Mouse (Mus musculus) CD8-positive naive resting alpha-beta T cell, adult 2 months (primary cell): ENCODE data around the gene Cfl1.

Source experiments
- DNase-seq, 2 experiments: peaks; one replicate each; pipeline ENCODE4 v3.0.0; 2022; ENCODE audit warnings: low read depth in 2 of 2, low spot score in 2 of 2

Cfl1 gene

DNA sequence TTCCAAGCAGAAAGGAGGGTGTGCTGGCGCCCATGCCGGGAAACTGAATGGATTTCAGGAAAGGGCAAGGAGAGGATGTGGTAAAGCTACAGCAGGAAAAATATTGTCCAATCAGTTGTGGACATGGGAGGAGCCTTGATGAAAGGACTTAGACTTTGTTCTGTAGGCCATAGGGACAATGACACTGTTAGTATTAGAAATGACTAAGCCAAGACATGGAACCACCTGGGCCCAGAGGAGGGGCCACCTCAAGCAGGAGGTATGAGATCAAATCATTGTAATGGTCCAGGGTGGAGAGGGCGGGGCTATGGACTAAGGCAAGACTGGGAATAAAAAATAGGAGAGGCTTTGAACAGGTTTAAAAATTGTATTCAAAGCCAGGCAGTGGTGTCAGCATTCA, 28.5 kb downstream of the Cfl1 start:
- DNase-seq = no peak

DNA sequence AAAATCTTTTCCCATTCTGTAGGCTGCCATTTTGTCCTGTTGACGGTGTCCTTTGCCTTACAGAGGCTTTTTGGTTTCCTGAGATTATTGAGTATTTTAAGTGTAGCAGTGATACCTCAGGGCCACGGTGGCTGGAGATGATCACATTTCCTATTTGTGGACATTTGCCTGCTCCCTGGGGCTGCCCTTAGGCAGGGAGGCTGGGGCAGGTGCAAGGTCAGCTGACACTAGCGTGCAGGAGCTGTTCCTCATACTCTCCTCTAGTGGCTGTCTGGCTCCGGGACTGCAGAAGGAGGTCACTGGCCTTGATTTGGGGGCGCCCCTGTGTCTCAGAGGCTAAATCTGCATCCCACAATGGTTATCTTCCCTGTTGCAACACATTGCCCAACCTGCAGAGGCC, 34.9 kb downstream of the Cfl1 start:
- no peak for DNase-seq

DNA sequence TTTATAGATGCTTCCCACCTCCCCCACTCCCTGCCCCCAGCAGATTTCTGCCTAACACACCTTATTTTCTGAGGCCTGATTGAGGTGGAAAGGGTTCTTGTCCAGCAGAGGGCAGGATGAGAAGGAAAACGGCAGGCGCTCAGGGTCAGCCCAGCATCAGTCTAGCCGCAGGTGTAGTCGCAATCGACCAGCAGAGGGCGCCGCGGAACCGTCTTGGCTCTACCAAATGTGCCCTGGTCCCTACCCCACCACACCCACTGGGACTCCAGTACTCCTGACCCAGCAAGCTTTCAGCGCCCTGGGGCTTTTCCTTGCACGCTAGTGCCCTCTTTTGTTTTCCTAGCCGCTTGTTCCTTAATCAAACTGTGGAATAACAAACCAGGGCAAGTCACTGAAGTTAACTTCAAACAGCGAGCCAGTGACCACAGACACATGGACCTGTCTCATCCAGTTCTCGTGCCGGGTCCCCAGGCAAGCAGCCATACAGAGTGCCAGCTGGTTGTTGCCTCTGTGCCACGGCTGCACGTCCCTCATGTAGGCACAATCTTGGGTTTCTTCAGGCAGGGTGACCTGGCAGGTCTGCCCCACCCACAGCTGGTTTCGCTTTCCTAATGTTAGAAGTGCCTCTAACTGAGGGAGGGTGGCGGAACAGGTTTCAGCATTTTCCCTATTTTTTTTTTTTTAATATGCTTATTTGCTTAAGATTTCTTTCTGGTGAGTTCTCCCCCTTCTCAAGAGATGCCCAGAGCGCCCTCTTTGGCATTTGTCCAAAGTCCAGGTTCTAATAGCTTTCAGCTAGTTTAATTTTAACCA, 39.3 kb downstream of the Cfl1 start:
- DNase-seq = peak; percentile 91 to 94

DNA sequence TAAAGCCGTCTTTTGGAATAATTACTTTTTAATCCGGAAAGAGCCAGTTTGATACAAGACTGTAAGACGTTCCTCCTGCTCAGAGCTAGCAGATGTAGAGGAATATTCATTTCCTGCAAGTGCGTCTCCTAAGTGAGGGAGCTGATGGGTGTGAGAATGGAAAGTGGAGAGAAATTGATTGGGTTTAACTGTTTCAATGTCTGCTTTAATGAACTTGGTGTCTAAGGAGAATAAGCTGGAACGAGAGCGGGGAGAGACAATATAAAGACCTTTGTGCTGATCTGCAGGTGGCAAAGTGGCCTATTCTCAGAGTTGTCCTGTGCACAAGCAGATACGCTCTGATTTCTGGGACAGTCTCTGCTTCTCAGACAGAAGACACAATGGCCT, 39.9 kb downstream of the Cfl1 start:
- no peak for DNase-seq

DNA sequence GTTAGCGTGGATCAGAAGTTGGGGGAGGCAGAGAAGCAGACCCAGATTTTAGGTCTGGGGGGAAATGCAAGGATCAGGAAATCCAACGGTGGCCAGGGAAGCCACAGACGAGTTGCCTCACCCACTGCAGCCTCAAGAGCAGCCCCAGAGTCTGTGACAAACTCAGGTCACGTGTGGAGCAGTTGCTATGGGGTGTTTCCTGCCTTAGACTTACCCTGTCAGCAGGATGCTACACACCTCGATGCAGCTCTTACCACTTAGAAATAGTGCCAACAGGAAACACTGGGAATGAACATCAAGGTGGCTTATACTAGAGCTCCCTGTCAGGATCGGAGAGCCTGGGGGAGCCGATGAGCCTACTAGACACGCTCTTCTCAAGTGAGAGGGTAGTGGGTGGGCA, 42.3 kb downstream of the Cfl1 start:
- peak; percentile 16 to 24 for DNase-seq

DNA sequence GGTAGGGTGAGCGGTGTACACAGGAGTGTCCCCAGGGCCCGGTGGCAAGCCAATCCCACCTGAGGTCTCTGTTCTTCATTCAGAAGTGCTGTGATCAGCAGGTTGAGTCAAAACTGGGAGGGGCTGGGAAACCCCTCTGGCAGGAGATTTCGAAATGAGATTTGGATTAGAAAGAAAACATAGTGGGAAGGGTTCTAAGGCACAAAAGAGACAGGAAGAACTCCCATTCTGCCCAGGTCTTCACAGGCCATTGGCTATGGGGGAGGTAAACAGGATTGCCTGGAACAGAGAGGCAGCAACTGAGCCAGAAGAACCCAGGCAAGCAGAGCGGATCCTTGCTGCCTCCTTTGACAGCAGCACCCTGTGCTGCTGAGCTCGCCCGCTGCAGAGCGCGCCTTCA, 48.5 kb downstream of the Cfl1 start:
- no peak for DNase-seq

DNA sequence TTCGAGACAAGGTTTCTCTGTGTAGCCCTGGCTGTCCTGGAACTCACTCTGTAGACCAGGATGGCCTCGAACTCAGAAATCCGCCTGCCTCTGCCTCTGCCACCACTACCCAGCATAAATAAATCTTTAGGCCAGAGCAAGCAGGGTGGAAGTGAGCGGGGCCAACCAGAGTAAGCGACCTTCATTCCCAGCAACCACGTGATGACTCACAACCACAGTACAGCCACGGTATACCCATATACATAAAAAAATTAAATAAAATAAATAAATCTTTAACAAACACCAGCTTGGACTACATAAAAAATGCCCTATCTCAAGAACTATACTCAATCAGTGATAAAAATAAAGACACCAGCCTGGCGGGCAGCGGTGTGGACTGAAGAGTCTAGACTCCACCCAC, 53.1 kb downstream of the Cfl1 start:
- DNase-seq = no peak

DNA sequence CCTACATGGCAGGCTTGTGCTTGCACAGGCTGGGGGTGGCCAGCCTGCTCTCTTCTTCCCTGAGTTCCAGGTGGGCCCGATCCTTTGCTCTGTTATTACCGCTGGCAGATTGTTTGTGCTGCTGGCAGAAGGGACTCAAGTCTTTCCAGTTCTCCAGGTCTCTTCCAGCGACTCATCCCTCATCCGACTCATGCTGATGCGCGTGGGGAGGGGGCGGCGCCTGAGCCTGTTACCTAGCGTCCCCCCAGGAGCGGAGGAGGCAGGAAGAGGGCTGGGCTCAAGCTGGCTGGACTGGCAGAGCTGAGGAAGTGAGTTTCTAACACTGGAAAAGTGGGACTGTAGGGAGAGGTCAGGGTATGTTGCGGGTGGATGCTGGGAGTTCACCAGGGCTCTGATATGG, 53.8 kb downstream of the Cfl1 start:
- DNase-seq = no peak
